Mouse (Mus musculus) gastrocnemius, postnatal 36 days (tissue): Measurements from ENCODE around the gene 2200002J24Rik. TPM values are rescaled to one million over a fixed set of nuclear protein-coding genes. Genes with fewer than 3 reads are reported as not detected.

ENCODE experiments used
- DNase-seq, 2 experiments: peaks; one replicate each; pipeline ENCODE4 v3.0.0; 2022
- intact Hi-C: fragments of 180-260 bp; cut with DNase I; formaldehyde crosslinking; loops from one replicate; pipeline ENCODE4 v1.15.1; 2025
- long read RNA-seq, 2 experiments: library from polyadenylated mRNA; stranded (forward); transcript quantifications; one replicate each; pipeline ENCODE4 v2.0.0; 2021
- total RNA-seq, 2 experiments: library from RNA; stranded (reverse); gene quantifications; 2 replicates each; pipeline ENCODE4 v1.2.3; 2021

2200002J24Rik gene
- not detected for total RNA-seq
- long read RNA-seq, experiment 1 = 0 reads
- long read RNA-seq, experiment 2 = 0 reads

DNA sequence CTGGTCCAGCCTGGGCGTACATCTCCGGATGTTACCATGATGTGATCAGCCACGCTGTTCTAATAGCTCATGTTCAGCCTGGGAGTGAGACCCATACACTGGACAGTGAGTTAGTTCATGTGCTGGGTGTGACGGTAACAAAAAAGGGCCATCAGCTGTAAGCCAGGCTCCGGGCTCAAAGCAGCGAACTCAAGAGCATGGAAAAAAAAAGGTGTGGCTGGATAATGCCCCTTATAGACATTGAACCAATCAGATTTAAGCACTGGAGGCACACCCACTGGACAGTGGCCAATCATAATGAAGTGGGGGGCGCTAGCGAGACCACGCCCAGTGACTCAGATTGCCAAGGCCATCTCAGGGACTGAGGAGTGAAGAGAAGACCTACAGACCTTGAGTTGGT lies at the start of gene 2200002J24Rik:
Gene 2200002J24Rik, plus strand, starts transcription at position 338 of the 400 bp plus-strand sequence.
- intact Hi-C loops = no loop called here
- no peak for DNase-seq

DNA sequence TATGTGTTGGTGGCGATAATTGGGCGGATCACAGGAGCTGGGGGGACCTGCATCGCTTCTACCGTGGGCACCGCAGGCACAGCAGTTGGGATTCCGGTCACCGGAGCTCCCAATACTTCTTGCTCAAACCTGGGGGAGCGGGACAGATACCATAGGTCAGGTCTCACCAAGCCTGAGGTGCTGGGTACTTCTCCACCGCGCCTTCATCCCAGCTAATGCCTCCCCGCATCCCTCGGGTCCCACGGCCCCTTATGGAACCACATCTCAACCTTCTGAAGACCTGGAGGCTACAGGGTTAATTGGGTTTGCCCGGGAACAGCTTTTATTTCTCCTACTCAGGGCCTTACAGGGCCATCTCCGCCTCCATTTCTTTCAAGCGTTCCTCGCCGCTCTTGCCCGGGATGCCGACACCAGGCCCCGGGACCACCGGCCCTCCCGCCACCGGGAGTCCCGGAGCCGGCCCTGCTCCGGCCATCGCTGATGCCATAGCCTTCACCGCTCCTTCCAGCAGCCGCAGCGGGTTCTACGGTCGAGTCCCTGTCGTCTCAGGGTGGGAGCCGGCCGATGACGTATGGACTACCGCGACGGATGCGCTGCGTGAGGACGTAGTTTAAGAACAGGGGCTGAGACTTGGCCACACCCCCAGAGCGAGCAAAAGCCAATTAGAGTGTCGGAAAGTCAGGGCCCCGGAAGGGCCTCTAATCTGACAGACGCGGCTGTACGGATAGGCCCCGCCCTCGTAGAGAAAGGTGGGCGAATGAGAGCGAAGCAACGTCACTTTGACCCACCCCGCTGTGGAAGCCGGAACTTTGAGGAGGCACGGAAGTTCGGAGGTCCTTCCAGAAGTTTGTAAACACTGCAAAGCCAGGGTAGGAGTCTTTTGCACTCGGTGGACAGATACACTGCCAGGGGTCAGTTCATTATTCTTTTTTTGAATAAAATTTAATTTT lies 48.9 kb upstream of the 2200002J24Rik start, which contains the start of gene Rbm42:
Gene Rbm42, minus strand, starts transcription at position 727 of the 950 bp plus-strand sequence.
- intact Hi-C loops = loop anchor here (5.0 kb wide), 1 partner anchor 82 kb away; no protein-coding TSS in a partner anchor

DNA sequence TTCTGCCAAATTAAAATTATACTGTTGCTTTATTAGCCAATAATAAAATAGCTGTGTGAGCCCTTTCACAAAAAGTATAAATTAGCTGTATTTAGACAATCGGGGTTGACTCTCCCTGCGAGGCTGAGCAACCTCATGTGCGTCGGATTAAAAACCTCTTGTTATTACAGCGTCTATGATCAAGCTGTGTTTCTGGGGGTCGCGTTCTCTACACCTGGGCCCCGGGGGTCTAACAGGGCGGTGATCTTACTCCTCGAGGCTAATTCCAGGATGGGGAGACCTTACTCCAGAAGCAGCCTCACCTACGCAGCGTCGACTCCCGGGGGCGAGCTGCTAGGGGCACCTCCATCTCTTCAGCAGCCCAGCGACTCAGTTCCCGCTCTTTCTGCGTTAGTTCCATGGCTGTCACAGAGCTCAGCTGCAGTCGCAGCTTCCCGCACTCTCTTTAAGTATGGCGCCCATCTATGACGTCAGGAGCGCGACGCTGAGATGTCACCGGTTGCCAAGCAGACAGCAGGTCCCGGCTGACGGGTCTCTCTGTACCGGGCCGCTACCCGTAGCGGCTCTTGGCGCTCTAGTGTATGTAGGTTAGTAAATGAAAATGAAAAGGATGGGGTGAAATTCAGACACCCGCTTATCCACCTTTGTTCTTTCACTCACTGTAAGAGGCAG lies 34.1 kb upstream of the 2200002J24Rik start, which contains the start of gene Haus5:
Gene Haus5, minus strand, starts transcription at position 466 of the 672 bp plus-strand sequence.
- peak; percentile 77 to 89 for DNase-seq

More for the DNA sequence above, 48.9 kb upstream of the 2200002J24Rik start, which contains the start of gene Rbm42:
- peak; percentile 94 to 97 for DNase-seq

DNA sequence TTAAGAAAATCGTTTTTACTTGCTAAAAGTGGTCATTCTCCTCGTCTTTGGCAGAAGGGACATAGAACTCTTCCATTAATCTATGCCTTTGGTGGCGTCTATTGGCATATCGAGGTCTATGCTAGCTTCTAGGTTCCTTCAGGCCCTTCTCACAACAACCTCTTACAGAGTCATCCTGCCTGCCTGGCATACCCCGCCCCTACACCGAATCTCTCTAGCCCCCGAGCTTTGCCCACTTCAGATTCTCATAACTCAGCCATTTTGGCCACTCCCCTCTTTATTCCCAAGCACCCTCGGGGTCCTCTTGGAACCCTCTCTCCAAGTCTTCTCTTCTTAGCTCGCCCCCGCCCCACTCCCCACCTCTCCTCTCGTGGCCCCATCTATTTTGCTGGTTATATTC lies 33.4 kb upstream of the 2200002J24Rik start:
- intact Hi-C loops = no loop called here
- DNase-seq = no peak

More for the DNA sequence above, 34.1 kb upstream of the 2200002J24Rik start, which contains the start of gene Haus5:
- intact Hi-C loops = no loop called here

DNA sequence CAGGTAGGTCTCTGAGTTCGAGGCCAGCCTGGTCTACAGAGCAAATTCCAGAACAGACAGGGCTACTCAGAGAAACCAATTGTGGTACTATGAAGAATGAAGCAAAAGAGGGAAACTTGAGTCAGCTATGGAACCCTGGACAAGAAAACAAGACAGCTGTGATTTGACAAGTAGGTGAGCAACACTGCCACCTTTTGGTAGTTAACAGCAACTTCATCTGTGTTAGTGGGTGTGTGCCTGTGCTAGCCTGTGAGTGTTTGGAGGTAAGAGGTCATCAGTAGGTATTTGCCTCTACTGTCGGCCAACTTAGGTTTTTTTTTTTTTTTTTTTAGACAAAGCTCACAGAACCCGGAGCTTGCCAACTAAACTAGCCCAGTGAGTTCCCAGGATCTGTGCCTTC lies 29.5 kb upstream of the 2200002J24Rik start:
- intact Hi-C loops = no loop called here

DNA sequence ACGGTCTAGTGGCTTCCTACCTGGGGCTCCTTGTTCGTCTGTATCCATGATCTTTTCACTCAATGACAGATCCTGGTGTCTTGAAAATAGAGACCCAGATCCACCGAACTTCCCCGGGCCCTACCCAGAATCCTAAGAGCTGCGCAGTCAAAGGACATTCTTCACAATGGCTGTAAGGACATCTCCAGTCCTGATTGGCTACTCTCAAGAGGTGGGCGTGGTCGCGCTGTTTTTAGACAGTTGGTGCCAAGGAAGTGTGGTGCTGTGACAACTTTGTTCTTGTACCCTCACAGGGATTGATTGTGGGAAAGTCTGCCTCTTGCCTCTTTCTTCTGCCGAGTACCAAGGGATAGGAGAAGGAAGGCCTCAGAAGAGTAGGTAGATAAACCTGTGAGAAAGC lies 27.2 kb upstream of the 2200002J24Rik start, which contains the start of gene Pmis2:
Gene Pmis2, minus strand, starts transcription at position 126 of the 400 bp plus-strand sequence.
- DNase-seq = no peak
- intact Hi-C loops = no loop called here

More for the DNA sequence above, 29.5 kb upstream of the 2200002J24Rik start:
- no peak for DNase-seq

DNA sequence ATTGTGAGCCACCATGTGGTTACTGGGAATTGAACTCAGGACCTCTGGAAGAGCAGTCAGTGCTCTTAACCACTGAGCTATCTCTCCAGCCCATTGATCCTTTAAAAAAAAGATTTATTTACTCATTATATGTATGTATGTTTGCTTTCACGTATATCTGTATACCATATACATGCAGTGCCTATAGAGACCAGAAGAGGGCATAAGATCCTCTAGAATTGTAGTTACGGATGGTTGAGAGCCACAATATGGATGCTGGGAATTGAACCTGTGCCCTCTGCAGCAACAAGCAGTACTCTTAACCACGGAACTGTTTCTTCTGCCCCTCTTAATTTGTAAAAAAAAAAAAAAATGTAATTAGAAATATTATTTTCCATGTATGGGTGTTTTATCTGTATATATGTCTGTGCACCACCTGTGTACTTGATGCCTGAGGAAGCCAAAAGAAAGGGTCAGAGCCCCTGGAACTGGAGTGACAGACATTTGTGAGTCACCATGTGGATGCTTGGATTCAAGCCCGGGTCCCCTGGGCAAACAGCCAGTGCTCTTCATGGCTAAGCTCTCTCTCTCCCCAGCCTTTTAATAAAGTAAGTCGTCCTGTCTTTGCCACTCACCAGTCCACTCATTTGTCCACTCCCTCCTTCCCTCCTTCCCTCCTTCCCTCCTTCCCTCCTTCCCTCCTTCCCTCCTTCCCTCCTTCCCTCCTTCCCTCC lies 20.3 kb upstream of the 2200002J24Rik start:
- intact Hi-C loops = no loop called here
- DNase-seq = no peak

DNA sequence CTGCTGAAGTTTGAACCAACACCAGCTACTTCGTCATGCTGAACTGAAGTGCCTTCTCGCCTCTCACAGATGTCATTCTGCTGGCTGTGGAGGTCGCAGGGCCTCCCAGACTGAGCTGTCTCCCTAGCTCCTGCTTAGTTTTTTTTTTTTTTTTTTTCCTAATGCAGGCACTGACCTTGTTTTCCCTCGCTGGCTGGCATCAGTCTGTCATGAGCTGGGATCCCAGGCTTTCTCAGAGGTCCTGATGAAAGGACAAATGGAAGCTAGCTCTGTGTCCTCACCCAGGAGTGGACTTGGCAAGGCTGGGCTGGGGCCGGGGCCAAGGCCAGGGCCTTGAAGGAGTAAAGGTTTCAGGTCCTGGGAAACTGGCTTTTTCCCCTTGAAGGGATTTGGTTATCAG lies 16.8 kb upstream of the 2200002J24Rik start:
- no peak for DNase-seq
- intact Hi-C loops = no loop called here

DNA sequence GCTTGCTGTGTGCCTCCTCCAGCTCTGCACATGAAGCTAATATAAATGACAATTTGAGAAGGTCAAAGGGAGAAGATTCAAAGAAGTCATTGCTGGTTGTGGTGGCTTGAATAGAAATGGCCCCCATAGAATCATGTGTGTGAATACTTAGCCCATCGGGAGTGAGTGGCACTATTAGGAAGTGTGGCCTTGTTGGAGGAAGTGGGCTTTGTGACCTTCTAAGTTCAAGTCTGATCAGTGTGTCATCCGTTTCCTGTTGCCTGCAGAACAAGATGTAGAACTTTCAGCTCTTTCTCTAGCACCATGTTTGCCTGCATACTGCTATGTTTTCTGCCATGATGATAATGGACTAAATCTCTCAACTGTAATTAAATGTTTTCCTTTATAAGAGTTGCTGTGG lies 15.3 kb upstream of the 2200002J24Rik start:
- no peak for DNase-seq
- intact Hi-C loops = no loop called here

DNA sequence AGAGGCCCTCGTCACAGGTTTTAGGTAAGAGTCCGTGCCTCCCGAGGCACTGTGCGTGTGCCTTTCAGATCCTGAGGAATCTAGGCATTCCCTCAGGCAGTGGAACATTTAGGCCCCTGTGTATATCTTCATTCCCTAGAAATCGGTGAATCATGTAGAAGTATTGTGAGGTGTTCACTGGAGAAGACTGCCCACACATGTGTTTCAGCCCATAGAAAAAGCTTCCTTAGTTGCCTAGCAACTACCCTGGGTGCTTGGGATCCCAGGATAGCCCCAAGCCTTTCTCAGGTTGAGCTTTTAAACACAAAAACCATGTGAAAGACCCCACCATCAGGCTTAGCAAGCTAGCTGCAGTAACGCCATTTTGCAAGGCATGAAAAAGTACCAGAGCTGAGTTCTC lies 10.4 kb upstream of the 2200002J24Rik start:
- intact Hi-C loops = no loop called here
- no peak for DNase-seq

DNA sequence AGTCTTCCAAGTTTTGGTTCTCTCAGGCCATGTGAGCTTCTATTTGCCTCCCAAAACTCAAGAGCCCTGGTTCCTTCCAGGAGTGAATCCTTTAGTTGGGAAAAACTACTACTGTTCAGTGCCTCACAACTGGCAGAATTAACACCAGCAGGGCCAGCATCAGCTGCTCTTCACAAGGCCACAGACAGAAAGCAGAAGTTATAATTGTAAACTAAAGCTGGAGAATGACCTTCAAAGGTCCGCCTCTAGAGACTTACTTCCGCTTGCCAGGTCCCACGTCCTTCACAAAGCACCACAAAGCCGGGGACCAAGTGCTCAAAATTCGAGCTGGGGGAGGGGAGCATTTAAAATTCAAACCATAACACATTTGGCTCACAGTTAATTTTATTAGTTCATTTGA lies 625 bp upstream of the 2200002J24Rik start:
- DNase-seq = no peak
- intact Hi-C loops = no loop called here

DNA sequence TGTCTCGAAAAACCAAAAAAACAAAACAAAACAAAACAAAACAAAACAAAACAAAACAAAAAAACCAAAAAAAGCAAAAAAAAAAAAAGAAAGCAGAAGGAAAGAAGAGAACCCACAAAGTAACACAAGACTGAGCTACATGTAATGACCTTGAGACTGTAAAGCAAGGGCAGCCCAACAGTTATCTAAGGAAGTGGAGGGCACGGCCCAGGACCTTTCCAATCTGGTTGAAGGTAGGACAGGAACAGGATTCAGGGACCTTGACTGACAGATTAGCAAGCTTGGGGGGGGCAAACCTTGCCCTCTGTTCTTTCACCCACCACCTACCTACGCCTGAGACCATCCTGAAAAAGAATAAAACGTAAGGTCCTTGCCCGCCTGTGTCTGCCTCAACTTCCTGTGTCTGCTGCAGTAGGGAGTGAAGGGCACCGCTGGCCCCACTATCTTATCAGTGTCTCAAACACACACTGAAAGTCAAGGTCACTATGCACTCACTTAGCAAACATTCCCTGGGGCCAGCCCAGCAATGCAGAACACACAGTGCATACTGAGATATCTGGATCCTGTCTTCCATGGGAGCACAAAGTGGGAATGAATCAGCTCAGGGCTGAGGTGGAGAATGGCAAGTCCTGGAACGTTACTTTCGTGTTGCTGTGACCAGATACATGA lies 7.6 kb downstream of the 2200002J24Rik start:
- intact Hi-C loops = no loop called here
- DNase-seq = no peak

DNA sequence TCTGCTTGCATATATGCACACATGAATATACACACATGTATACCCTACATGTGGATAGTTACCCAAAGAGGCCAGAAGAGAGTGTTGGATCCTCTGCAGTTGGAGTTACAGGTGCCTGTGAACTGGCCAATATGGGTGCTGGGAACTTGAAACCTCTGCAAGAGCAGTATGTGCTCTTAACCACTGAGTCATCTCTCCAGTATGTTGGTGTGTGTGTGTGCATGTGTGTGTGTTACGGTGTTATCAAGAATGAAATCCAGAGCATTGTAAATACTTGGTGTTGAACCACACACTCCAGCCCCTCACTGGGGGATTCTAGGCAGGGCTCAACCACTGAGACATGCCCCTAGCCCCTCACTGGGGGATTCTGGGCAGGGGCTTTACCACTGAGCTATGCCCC lies 8.7 kb downstream of the 2200002J24Rik start:
- DNase-seq = no peak
- intact Hi-C loops = no loop called here

DNA sequence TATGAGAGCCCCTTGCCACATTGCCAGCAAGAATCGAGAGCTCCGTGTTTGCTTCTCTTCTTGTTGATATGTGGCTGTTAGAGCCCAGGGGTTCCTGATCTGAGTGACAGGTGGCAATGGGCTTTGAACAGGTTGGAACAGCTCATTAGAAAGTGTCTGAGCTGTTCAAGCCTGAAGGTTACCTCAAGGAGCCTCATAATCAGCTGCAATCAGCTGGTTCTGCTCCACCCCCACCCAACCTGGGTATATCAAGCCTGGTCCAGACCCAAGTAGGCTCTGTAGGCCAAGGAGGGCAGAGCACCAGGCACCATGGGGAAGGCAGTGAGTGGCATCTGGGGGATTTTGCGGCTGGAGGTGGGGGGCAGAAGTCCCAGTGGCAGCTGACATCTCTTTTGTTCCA lies 13.2 kb downstream of the 2200002J24Rik start, which contains the start of gene Atp4a:
Gene Atp4a, plus strand, starts transcription at position 268 of the 400 bp plus-strand sequence.
- intact Hi-C loops = no loop called here
- DNase-seq = no peak

DNA sequence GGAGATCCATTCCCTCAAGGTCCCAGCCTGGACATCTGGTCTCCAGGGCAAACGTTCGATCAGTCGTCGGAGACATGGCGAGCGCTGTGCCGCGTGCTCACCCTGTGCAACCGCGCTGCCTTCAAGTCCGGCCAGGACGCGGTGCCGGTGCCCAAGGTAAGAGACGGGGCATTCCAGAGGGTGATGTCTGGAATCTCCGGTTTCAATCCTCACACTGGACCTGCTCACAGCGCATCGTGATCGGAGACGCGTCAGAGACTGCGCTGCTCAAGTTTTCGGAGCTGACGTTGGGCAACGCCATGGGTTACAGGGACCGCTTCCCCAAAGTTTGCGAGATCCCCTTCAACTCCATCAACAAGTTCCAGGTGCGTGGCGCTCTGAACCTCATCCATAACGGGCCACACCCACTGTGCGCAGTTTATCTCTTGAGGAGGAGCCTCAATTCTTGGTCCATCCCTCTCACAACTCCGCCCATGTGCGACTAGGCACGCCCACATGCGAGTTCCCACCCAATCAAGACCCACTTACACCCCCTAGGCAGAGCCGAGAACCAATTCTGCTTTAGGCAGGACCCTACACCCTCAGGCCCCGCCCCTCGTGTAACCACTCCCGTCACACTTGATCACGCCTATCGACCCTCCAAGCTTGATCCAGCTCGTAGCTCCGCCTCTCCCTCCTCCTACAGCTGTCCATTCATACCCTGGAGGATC lies 18.4 kb downstream of the 2200002J24Rik start:
- intact Hi-C loops = no loop called here
- DNase-seq = peak in 1 of 2 experiments; percentile 32

DNA sequence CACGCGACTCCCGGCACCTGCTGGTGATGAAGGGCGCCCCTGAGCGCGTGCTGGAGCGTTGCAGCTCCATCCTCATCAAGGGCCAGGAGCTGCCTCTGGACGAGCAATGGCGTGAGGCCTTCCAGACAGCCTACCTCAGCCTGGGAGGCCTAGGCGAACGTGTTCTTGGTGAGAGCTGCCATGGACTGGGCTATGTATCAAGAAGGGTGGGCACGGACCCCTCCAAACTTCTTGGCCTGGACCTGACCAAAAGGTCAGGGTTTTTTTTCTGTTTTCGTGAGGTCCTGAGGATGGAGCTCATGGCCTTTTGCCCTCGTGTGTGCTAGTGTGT lies 19.0 kb downstream of the 2200002J24Rik start:
- intact Hi-C loops = no loop called here
- DNase-seq = no peak

DNA sequence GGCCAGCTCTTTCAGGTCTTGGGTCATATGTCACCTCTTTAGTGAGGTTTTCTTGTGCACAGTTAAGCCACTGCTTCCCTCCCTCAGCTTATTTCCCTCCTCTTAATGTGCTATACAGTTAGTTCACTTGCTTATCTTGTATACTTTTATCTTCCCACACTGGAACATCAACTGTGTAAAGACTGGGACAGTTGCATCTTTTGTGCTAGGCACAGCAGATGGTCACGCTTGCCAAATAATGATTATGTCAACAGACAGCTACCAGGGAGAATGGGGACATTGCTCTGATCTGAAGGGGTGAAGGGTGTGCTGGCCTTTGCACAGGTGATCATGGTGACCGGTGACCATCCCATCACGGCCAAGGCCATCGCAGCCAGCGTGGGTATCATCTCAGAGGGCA lies 20.9 kb downstream of the 2200002J24Rik start:
- intact Hi-C loops = no loop called here
- no peak for DNase-seq

DNA sequence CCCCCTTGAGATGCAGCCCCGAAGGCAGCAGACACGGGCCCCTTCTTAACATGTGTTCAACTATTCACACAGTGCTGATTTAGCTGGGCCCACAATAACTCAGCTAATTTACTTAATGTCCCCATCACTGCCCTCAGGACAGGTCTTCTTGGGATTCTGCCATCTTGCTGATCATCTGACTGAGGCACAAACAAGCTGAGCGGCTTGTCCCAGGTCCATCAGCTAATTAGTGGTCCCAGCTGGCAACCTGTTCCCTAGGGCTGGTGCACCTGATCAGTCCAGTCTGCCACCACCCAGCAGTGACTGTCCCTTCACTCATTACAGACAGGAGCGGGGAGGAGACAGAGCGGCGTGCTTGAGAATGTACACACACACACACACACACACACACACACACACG lies 22.6 kb downstream of the 2200002J24Rik start:
- no peak for DNase-seq
- intact Hi-C loops = no loop called here

DNA sequence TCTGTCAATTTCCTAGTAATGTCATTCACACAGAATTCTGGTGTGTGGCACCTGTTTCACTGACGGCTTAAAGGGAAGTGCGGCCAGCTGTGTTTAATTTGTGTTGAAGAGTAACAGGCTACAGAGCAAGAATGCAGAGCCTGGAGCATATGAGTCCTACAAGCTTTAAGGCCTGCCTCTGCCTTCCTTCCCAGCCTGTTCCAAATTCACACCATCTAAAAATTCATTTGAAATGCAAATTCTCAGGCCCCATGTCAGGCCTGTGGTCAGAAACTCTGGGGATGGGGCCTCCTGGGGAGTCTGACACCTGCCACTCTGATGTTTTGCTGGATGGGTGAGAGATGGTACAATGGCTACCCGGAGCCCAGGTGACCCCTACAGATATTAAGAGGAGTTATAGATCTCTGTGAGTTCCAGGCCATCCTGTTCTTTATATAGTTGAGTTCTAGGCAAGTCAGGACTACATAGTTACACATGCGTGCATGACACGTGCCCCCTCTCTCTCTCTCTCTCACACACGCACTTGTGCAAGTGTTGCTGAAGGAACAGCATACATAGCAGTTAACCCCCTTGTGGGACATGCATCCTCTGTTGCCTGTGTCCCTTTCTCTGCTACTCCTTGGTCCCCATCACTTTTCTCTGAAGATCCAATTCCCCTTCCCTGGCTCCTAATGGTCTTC lies 24.7 kb downstream of the 2200002J24Rik start:
- no peak for DNase-seq
- intact Hi-C loops = no loop called here
